Mouse (Mus musculus) heart, postnatal 36 days (tissue): ENCODE measurements around the gene Arhgap29. TPM values are rescaled to one million over a fixed set of nuclear protein-coding genes. Genes with fewer than 3 reads are reported as not detected.

Source experiments
- DNase-seq, 2 experiments: peaks; one replicate each; pipeline ENCODE4 v3.0.0; 2021 to 2022
- intact Hi-C: fragments of 180-260 bp; cut with DNase I; formaldehyde crosslinking; loops from one replicate; pipeline ENCODE4 v1.15.1; 2025
- total RNA-seq, 2 experiments: library from RNA; stranded (reverse); gene quantifications; 2 replicates each; pipeline ENCODE4 v1.2.3; 2021

The Arhgap29 gene
- total RNA-seq, 2 experiments from 2014 or later = 53.9 to 54.3 TPM

DNA sequence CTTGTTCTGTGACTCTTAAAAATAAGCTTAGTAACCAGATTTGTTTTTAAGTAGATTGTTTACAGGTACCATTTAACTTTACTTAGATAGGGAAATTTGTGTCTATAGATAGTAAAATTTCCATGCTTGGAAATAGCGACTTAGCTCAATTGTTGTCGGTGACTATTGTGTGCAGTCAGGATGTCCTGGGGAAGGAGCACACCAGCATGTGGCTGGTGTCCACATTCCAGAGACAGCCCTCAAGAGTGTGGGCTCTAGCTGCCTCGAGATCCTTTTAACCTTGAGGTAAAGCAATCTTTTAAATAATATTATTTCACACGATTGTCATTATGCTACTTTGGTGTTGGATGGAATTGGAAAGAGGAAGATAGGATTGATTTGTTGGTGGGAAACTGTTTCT is 30.1 kb downstream of the Arhgap29 start:
- DNase-seq = no peak
- intact Hi-C loops = no loop called here

DNA sequence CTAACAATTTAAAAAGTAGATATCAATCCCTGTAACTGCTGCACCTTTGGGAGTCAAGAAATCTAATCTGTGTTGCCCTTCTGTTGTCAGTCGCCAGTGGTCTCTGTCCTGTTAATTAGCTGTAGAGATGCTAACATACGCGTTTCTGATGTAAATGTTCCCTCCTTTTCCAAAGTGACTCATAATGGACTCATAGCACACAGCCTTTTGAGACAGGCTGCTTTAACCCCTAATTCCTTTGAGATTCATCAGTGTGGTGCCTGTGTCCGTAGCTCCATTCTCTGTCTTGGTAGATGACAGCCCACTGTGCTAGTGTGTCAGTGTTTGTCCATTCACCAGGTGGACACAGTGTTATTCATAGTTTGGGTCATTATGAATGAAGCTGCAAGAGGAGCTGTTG is 42.8 kb downstream of the Arhgap29 start:
- intact Hi-C loops = no loop called here
- DNase-seq = no peak

DNA sequence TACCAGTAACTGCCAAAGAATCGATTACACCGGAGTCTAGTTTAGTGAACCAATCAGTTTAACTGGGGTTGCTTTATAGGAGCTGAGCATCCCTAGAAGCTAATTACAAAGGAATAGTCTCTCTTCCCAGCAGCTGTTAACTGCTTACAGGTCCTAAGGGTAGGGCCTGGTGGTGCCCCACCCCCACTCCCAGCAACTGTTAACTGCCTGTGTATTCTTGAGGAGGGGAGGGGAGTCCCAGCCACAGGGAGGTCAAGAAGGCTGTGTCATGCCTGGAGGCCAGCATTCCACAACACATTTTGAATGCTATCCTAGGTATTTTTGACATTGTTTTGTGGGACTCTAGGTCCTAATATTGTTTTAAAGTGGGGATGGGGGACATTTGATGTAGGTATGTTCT is 47.6 kb downstream of the Arhgap29 start:
- DNase-seq = no peak

DNA sequence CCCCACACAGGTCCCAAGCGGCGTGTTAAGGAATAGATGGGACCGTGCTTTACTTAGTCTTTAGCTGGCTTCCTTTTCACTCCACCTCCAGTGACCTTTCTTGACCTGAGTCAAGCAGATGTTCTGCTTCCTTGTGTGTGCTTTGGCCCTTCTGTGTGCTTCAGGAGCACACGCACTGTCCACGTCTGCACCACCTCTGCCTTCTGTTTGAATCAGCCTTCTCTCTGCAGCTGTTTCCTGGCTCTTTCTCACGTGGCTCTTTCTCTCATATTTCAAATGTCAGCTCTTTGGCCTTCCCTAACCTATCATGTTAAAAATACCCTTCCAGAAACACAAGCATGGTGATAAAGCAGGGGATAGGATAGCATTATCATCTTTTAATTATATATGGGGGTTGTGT is 49.2 kb downstream of the Arhgap29 start:
- no peak for DNase-seq
- intact Hi-C loops = no loop called here

More for the DNA sequence above, 47.6 kb downstream of the Arhgap29 start:
- intact Hi-C loops = no loop called here

DNA sequence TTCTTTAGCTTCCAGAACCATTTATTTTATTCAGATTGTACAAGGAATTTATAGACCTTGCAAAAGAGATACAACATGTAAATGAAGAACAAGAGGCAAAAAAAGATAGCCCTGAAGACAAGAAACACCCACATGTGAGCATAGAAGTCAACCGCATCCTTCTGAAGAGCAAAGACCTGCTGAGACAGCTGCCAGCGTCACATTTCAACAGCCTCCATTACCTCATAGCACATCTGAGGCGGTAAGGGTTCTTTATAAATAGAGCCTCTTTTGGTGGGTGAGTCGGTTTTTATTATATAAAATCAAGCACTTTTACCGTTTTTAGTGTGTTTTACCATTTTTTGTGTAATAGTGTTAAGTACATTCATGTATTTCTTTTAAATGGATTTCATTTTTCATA is 57.5 kb downstream of the Arhgap29 start:
- intact Hi-C loops = no loop called here
- no peak for DNase-seq

DNA sequence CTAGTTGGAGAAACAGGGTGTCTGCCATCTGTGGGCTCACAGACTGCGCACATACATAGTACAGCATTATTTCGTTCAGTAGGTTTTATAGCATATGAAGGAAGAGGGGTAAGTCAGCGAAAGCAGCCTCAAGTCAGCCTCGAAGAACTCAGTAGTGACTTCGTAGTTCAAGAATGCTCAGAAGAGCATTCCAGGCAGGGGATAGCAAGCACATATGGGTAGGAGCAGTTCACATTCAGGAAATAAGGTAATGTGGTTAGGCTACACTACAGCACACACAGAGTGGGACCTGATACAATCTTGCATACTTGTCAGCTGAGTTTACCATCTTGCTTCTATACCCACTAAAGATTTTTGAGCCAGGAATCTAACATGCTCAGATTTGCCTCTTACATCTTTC is 58.0 kb downstream of the Arhgap29 start:
- no peak for DNase-seq
- intact Hi-C loops = no loop called here

DNA sequence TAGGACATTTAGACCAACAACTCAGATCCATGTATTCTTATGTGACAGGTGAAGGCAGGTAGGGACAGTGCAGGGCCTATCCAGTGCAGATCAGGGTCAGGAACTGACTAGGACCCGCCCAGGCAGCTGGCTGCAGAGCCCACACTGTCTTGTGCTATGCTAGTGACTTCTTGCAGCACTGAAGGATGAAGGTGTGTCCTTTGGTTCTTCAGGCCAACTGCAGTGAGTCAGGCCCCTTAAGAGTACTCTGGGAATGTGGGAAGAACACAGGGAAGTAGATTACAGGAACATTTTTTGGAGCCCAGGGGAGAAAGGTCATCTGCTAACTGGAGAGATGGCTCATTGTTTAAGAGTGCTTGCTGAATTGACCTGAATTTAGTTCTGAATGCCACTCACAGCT is 60.1 kb downstream of the Arhgap29 start:
- DNase-seq = no peak
- intact Hi-C loops = no loop called here

DNA sequence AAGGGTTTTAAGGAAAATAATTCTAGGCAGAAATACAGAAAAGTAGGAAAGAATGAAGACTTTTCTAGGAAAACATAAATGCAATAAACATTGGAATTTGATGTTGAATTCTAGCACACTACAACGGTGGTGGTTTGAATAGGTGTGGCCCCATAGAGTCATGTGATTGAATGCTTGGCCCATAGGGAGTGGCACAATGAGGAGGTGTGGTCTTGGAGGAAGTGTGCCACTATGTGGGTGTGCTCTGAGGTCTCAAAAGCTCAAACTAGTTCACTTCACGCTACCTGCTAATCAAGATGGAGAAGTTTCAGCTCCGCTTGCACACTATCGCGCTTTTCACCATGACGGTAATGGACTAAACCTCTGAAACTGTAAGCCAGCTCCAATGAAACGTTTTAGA is 66.1 kb downstream of the Arhgap29 start:
- intact Hi-C loops = no loop called here

DNA sequence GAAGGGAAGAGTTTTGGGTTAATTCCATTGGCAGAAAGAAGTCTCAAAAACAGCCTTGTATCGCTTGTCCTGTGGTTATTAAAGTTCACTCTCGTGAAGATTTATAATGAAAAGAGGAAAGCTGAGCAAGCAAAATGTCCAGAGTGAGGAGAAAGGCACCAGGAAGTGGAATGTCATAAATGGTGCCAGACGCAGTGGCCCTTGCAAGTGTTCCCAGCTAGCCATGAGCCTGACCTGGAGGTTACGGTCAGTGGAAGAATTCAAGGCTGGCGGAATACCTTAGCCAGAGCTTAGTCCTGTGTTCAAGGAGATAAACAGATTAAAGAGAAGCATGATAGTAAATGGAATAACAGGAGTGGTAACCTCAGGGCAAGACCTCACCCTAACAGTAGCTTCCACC is 66.8 kb downstream of the Arhgap29 start:
- intact Hi-C loops = no loop called here
- no peak for DNase-seq

More for the DNA sequence above, 66.1 kb downstream of the Arhgap29 start:
- DNase-seq = no peak

DNA sequence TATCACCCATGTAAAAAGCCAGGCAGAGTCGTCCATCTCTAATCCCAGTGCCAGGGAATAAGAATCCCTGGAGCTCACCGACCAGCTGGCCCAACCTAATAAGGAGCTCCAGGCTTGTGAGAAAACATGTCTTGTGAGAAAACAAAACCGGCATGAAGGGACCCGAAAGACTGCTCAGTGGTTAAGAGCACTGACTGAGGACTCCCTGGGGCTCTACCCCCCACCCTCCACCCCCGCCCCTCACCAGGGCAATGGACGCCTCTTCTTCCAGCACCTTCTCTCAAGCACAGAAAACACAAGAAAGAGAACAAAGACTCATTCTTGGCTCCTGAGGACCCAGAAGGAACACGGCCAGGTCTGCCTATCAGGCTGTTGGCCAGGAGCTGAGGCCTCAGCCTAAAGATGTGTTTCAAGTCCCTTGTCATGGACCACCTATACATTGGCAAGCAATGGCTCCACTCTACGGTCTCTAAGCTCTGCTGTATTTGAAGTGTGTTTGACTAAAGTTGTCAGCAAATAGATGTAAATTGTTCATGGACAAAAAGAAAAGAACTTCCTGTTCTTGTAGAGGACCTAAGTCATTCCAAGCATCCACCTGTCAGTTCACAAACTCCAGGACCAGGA is 68.8 kb downstream of the Arhgap29 start:
- no peak for DNase-seq
- intact Hi-C loops = no loop called here

DNA sequence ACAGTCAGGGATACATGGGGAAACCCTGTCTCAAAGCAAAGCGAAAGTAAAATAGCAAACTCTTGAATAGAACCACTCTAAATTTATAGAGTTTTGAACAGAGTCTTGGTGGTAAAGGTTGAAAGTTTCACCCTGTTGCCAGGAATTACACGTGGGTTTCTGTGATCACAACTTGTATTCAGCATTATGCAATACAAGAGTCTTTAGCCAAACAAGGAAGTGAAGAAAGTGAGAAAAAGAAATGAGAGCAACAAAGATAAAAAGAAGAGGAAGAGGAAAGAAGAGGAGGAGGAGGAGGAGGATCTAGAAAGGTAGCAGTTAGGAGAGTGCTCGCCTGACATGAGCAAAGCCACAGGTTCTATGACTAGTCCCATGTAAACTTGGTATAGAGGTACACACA is 70.0 kb downstream of the Arhgap29 start:
- no peak for DNase-seq
- intact Hi-C loops = no loop called here

DNA sequence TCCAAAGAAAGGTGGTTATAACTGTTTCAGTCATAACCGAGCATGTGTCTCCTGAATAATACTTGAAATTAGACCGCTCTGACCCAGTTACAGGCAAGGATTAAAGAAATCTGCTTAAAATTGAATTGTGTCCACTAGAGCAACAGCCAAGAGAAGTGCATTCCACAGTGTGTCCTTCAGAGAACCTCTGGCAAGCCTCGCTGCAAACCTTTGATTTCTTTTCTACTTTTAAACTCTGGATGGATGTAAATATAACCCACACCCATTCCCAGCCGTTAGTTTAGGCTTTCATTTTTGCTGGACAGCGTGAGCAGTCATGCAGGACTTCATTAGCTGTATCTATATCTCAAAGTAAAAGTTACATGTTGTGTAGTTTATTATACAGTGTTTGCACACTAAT is 74.3 kb downstream of the Arhgap29 start:
- intact Hi-C loops = no loop called here
- no peak for DNase-seq

DNA sequence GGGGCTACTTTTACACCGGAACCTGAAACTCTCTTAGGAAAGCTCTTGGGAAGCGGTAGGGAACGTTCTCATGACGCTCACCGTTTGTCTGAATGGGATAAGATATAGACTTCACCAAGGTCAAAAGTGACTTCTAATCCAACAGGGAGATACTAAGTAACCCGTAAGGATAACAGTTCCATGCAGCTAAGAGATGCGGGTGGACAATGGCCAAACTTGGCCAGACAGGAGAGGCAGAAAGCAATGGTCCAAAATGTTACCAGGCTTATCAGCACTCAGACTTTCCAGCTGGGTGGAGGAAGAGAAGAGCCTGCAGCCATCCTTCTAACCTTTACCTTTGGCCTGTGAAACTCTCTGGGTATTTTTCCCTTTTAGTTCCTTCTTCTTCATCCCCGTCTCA is 75.4 kb downstream of the Arhgap29 start:
- intact Hi-C loops = no loop called here

DNA sequence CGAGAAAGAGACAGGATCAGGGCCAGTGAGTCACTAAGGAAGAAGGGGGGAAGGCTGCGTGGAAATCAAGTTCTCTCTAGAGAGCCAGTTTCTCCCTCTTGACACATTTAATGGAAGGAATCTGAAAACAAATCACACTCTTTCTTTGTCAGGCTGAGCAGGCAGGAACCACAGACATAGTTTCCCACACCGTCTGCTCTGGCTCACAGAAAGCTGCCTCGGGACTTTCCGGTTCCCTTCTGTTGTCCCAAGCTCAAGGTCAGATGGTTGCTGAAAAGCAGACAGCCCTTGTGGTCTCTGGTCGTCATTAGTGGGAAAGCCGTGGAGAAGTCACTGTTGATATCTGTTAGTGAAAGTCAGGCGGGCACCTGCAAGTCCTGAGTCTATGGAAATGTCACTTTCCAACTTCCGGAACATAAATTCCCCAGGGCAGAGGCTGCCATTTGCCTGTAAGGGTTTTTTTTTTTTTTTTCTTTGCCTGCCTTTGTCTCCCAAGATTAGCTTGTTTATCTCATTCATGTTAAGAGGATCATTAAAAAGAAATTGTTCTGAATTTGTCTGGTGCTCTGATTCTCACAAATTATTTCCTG is 81.0 kb downstream of the Arhgap29 start:
- intact Hi-C loops = loop anchor here (5.0 kb wide), 2 partner anchors 39 to 69 kb away; no protein-coding TSS in a partner anchor
- DNase-seq = peak; percentile 38 to 53

More for the DNA sequence above, 75.4 kb downstream of the Arhgap29 start:
- no peak for DNase-seq

DNA sequence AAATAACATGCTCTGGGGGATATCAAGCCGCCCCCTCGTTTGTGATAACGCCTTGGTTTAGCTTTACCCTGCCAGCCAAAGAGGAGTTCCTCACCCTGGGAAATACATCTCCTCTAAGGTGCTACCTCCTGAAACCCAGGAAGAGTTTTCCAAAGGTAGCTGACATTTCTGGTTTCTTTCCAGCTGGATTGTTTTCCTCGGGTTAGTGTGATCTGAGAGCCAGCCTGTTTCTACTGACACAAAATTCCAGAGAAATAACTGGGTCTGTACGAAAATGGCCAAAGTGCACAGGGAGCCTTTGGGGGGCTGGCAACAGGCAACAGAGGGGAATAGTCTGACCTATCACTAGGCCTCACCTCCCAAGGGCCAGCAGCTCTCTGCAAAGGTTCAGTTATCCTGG is 81.9 kb downstream of the Arhgap29 start:
- no peak for DNase-seq
- intact Hi-C loops = loop anchor here (5.0 kb wide), 2 partner anchors 38 to 68 kb away; no protein-coding TSS in a partner anchor

DNA sequence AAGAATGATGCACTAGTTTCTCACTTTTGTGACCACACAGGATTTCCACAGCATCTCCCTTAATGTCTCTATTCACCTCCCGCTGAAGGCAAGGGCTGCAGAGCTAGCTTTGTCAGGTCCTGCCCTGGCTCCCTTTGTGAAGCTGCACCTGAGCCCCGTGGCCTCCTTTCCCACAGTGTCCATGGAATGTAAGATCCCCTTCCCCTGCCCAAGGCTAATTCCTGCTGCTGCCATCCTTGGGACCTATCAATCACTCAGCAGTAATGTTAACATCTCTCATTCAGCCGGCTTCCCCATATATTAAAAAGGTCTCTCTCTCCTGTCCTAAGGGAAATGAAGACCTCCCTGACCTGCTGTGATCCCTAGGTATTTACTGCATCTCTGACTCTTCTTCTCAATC is 82.8 kb downstream of the Arhgap29 start:
- DNase-seq = no peak
- intact Hi-C loops = no loop called here

DNA sequence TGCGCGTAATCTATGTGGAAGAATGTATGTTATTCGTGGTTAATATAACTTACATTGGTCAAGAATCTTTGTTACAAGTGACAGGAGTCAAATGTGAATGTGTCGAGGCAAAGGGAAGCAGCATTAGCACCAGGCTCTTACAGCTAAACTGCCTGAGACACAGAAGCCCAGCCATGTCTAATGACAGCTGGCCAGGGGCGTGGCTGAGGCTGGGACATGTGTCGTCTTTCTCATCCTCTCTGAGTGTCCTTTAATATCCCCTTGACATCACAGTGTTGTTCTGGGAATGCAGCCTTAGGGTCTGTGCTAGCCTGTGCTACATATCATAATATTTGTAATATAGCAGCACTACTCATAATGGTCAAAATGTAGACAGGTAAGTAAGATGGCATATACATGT is 88.2 kb downstream of the Arhgap29 start:
- no peak for DNase-seq
- intact Hi-C loops = no loop called here

DNA sequence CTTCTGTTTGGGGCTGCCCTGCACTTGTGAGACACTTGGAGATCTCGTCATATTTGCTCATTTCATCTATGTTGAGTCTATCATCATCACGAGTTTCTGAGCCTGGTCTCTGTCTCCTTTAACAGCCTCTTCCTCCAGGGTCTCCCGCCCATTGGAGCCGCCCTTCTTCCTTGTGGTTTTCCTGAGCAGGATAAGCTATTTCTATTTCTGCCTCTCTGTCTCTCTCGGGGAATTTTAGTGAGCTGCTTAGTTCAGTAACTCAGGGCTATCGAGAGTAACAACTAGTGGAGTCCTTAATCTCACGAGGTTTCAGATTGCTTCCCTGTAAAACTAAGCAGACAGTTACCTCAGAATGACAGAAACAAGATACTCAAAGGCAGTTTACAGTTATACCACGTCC is 90.8 kb downstream of the Arhgap29 start:
- intact Hi-C loops = no loop called here
- no peak for DNase-seq

DNA sequence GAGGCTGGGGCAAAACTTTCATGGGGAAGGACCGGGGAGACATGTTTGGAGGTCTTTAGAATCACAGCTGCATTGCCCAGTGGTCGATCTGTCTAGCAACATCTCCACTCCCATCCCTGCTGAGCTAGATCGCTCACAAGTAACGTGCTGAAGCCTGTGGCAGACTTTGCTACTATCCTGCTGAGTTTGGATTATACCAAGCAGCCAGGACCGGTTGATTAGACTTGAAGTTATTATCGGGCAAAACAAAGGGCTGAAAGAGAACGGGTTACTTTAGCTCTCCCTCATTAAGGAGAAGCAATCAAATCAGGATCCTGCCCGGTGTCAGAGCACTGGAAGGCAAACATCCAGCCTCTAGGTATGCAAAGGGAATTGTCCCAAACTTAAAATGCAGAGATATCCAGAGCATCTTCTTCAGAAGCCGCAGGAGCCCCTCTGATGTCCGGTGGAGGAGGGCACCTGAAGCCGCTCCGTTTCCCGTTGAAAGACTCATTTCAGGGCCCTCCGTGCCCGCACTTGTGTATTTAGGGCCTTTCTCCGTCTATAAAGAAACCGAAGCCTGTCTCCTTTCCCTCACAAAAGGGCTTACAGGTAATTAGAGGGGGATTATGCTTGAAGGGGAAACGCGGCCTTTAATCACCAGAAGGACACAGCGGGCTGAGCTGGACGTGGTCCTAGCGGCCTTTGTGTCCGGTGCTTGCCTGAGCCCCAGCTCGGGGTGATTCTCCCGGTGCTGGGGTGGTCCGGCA is 91.6 kb downstream of the Arhgap29 start, which contains the start of gene Abca4:
Gene Abca4 (plus strand): TSS at position 645 of the 749 bp plus-strand sequence.
- intact Hi-C loops = no loop called here
- DNase-seq = no peak

DNA sequence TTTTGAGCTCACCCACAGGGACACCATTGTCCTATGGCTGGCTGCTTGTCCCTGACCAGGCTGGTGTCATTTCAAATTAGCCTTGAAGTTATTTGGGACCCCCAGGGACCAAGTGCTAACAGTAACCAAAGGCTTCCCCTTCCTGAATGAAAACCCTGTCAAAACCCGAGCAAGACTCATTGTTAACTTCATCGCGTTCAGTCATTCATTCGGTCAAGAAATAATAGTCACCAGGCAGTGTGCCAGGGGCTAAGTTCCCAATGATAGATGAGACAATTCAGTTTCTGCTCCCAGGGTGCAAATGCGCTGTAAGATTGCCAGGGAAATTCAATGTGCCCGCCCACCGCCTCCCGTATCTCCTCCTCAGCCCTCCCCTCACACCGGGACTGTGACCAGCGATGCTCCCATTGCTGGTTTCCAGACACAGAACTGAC is 93.9 kb downstream of the Arhgap29 start:
- intact Hi-C loops = loop anchor here (5.0 kb wide), 1 partner anchor 1341 kb away; the partner anchor contains the start of gene Mettl14
- peak in 1 of 2 experiments; percentile 28 for DNase-seq

DNA sequence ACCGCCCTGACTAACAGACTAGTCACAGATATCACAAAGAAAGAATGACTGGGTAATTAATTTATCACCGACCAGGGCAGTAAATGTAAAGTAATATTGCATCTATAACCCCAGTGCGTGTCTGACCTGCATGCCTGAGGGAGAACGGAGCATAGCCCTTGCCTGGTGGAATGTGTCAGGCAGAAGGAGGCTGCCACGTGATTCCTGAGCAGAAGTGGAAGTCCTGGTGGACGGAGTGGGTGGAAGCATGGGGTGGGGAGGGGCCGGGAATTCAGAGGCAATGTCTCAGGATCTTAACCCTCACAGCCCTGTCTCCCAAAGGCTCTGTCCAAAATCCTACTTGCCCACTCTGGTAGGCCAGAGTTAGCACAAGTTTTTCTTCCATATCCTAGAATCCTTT is 95.1 kb downstream of the Arhgap29 start:
- no peak for DNase-seq
- intact Hi-C loops = loop anchor here (5.0 kb wide), 1 partner anchor 1340 kb away; the partner anchor contains the start of gene Mettl14
